Mouse (Mus musculus) midbrain, embryonic 11.5 days (tissue): ENCODE results near the gene Calcoco2. TPM values are rescaled to one million over a fixed set of nuclear protein-coding genes. Genes with fewer than 3 reads are reported as not detected.

Source experiments
- ATAC-seq: fragments of 200-750 bp; cut with Nextera tagmentation; 2 replicates; pipeline ENCODE4 v1.8.0; 2017; ENCODE audit warnings: moderate TSS enrichment, moderate library complexity; ENCODE audit not compliant: low FRiP score
- DNase-seq: peaks from one replicate; pipeline ENCODE4 v3.0.0; 2015; ENCODE audit warnings: low spot score; ENCODE audit errors: missing footprints
- H3K27ac ChIP-seq: fragments of 300-500 bp; sonication (generic); 2 replicates; pipeline ENCODE4 v1.5.1; 2014; ENCODE audit warnings: low read depth, low read length
- H3K27me3 ChIP-seq: fragments of 300-500 bp; sonication (generic); 2 replicates; pipeline ENCODE4 v1.6.1; 2014; ENCODE audit warnings: mild to moderate bottlenecking, low read length, moderate library complexity, mixed read lengths; ENCODE audit not compliant: control insufficient read depth, insufficient read depth
- H3K36me3 ChIP-seq: fragments of 300-500 bp; sonication (generic); 2 replicates; pipeline ENCODE4 v1.6.1; 2014; ENCODE audit warnings: mild to moderate bottlenecking, low read length, moderate library complexity, mixed read lengths; ENCODE audit not compliant: control insufficient read depth, insufficient read depth
- H3K4me1 ChIP-seq: fragments of 300-500 bp; sonication (generic); 2 replicates; pipeline ENCODE4 v1.6.1; 2014; ENCODE audit warnings: low read length; ENCODE audit not compliant: control insufficient read depth, insufficient read depth
- H3K4me2 ChIP-seq: fragments of 300-500 bp; sonication (generic); 2 replicates; pipeline ENCODE4 v1.6.1; 2014; ENCODE audit warnings: mild to moderate bottlenecking, moderate library complexity
- H3K4me3 ChIP-seq: fragments of 300-500 bp; sonication (generic); 2 replicates; pipeline ENCODE4 v1.5.1; 2014; ENCODE audit warnings: low read depth, low read length
- H3K9ac ChIP-seq: fragments of 300-500 bp; sonication (generic); 2 replicates; pipeline ENCODE4 v1.6.1; 2014; ENCODE audit warnings: low read length
- H3K9me3 ChIP-seq: fragments of 300-500 bp; sonication (generic); 2 replicates; pipeline ENCODE4 v1.6.1; 2016; ENCODE audit warnings: low read length; ENCODE audit not compliant: control insufficient read depth
- WGBS: fragments of 180-500 bp; shearing (Covaris S2); extraction: QIAGEN DNeasy Blood & Tissue Kit; methylation state at CpG from one replicate; pipeline ENCODE4 v1.1.7; 2014; 5-methylcytosine and 5-hydroxymethylcytosine counted together
- polyA plus RNA-seq: library from polyadenylated mRNA; unstranded; fragments of >200 nt; fragmentation: Nextera tagmentation; extraction: Ambion mirVana; gene quantifications from 2 replicates; pipeline ENCODE4 v1.2.1, GENCODE M21; 2014

Calcoco2 gene
- polyA plus RNA-seq, 1 experiment from 2014 or later: not detected

GRCm38 (mm10) chr11:96050854-96051253 is 60.9 kb downstream of the Calcoco2 start:
- no peak for DNase-seq
- no peaks in the 10 kb centered on the region for H3K4me1 ChIP-seq
- no peak overlapping the region for H3K9ac ChIP-seq
- H3K9me3 ChIP-seq: no peaks in the 10 kb centered on the region
- H3K27me3 ChIP-seq: no peaks in the 10 kb centered on the region
- 92% methylated on average over 3 of the region's 3 CpGs for WGBS
- no peak overlapping the region for H3K4me2 ChIP-seq
- H3K4me3 ChIP-seq: no peak overlapping the region
- peaks cover 30% of the 10 kb centered on the region for H3K36me3 ChIP-seq
- ATAC-seq: no peak
- no peak overlapping the region for H3K27ac ChIP-seq

- DNase-seq (no peak), ATAC-seq (no peak)
- Histone ChIP-seq H3K27me3 (no peaks in the 10 kb centered on the region), H3K36me3 (peaks cover 30% of the 10 kb centered on the region), H3K4me2 (no peak overlapping the region), H3K4me1 (no peaks in the 10 kb centered on the region), H3K9ac (no peak overlapping the region), H3K4me3 (no peak overlapping the region), H3K27ac (no peak overlapping the region), H3K9me3 (no peaks in the 10 kb centered on the region)
- 85% methylated on average over 4 of the region's 4 CpGs for WGBS
Measured at GRCm38 (mm10) chr11:96049939-96050338, 61.8 kb downstream of the Calcoco2 start.

Other genes starting within 250 kb of the Calcoco2 start
- gene B4galnt2, start 197.1 kb downstream of the Calcoco2 start, polyA plus RNA-seq: 0.08 TPM in 1 of 2 replicates, not detected in the other
- 92.9 and 95.1 TPM in 2 replicates for gene Igf2bp1, start 106.0 kb downstream of the Calcoco2 start, polyA plus RNA-seq
- not detected in 2 replicates for gene Gip, start 87.4 kb downstream of the Calcoco2 start, polyA plus RNA-seq
- 36.7 and 43.0 TPM in 2 replicates for gene Snf8, start 77.1 kb downstream of the Calcoco2 start, polyA plus RNA-seq
- gene Ube2z, start 46.6 kb downstream of the Calcoco2 start, polyA plus RNA-seq: 21.5 and 22.3 TPM in 2 replicates
- gene Atp5g1, start 36.3 kb downstream of the Calcoco2 start, polyA plus RNA-seq: 405 and 437 TPM in 2 replicates
- gene Ttll6, start 21.8 kb upstream of the Calcoco2 start, polyA plus RNA-seq: not detected in 2 replicates
- not detected in 2 replicates for gene Hoxb13, start 82.4 kb upstream of the Calcoco2 start, polyA plus RNA-seq
- gene Hoxb9, start 159.5 kb upstream of the Calcoco2 start, polyA plus RNA-seq: not detected in 2 replicates
- gene Hoxb8, start 169.9 kb upstream of the Calcoco2 start, polyA plus RNA-seq: not detected in 2 replicates
- gene Hoxb7, start 174.7 kb upstream of the Calcoco2 start, polyA plus RNA-seq: not detected in 2 replicates
- not detected in 2 replicates for gene Hoxb6, start 180.5 kb upstream of the Calcoco2 start, polyA plus RNA-seq
- gene Hoxb5, start 191.4 kb upstream of the Calcoco2 start, polyA plus RNA-seq: not detected in 2 replicates
- not detected in 2 replicates for gene Hoxb4, start 206.3 kb upstream of the Calcoco2 start, polyA plus RNA-seq
- gene Hoxb3, start 211.4 kb upstream of the Calcoco2 start, polyA plus RNA-seq: not detected in 2 replicates
- not detected in 2 replicates for gene Hoxb2, start 238.6 kb upstream of the Calcoco2 start, polyA plus RNA-seq